Mouse (Mus musculus) stomach, embryonic 16.5 days (tissue): ENCODE results near the gene Hexdc. TPM values are rescaled to one million over a fixed set of nuclear protein-coding genes. Genes with fewer than 3 reads are reported as not detected.

Experiments
- ATAC-seq: fragments of 200-750 bp; cut with Nextera tagmentation; 2 replicates; pipeline ENCODE4 v1.8.0; 2017; ENCODE audit warnings: moderate number of reproducible peaks, moderate TSS enrichment; ENCODE audit not compliant: insufficient read depth, low FRiP score
- H3K27ac ChIP-seq: fragments of 300-500 bp; sonication (generic); 2 replicates; pipeline ENCODE4 v1.5.1; 2014; ENCODE audit warnings: low read length
- H3K27me3 ChIP-seq: fragments of 300-500 bp; sonication (generic); 2 replicates; pipeline ENCODE4 v1.6.1; 2014; ENCODE audit warnings: low read length, control low read depth, mixed read lengths; ENCODE audit not compliant: control insufficient read depth, insufficient read depth
- H3K36me3 ChIP-seq: fragments of 300-500 bp; sonication (generic); 2 replicates; pipeline ENCODE4 v1.6.1; 2014; ENCODE audit warnings: low read length; ENCODE audit not compliant: control insufficient read depth, insufficient read depth
- H3K4me1 ChIP-seq: fragments of 300-500 bp; sonication (generic); 2 replicates; pipeline ENCODE4 v1.6.1; 2014; ENCODE audit warnings: low read length, control low read depth, mixed read lengths; ENCODE audit not compliant: control insufficient read depth, insufficient read depth
- H3K4me2 ChIP-seq: fragments of 300-500 bp; sonication (generic); 2 replicates; pipeline ENCODE4 v1.6.1; 2014; ENCODE audit warnings: low read depth, low read length, mixed read lengths
- H3K4me3 ChIP-seq: fragments of 300-500 bp; sonication (generic); replicated peaks from 2 replicates; pipeline ENCODE4 v1.5.1; 2014; ENCODE audit warnings: mild to moderate bottlenecking, low read length
- H3K9ac ChIP-seq: fragments of 300-500 bp; sonication (generic); 2 replicates; pipeline ENCODE4 v1.6.1; 2014; ENCODE audit warnings: low read length
- H3K9me3 ChIP-seq: fragments of 300-500 bp; sonication (generic); replicated peaks from 2 replicates; pipeline ENCODE4 v1.6.1; 2016; ENCODE audit warnings: low read length, control low read depth; ENCODE audit not compliant: control insufficient read depth
- WGBS: fragments of 180-500 bp; shearing (Covaris S2); extraction: QIAGEN DNeasy Blood & Tissue Kit; methylation state at CpG from one replicate; pipeline ENCODE4 v1.1.7; 2014; 5-methylcytosine and 5-hydroxymethylcytosine counted together
- polyA plus RNA-seq: library from polyadenylated mRNA; unstranded; fragments of >200 nt; fragmentation: Nextera tagmentation; extraction: Ambion mirVana; gene quantifications from 2 replicates; pipeline ENCODE4 v1.2.1, GENCODE M21; 2015

Hexdc gene
- polyA plus RNA-seq, 1 experiment from 2014 or later = 9.4 TPM

- no peaks in the 10 kb centered on the region for H3K27me3 ChIP-seq
- H3K4me2 ChIP-seq = peak overlapping the region; percentile 81
- no peaks in the 10 kb centered on the region for H3K9me3 ChIP-seq
- no peak overlapping the region for H3K27ac ChIP-seq
- WGBS = 37% methylated on average over 2 of the region's 2 CpGs
- no peaks in the 10 kb centered on the region for H3K36me3 ChIP-seq
- peaks cover 15% of the 10 kb centered on the region; the same call in 1 of the 2 replicates for H3K4me1 ChIP-seq
- H3K9ac ChIP-seq = peak overlapping the region; percentile 93
- ATAC-seq = no peak
- H3K4me3 ChIP-seq = peak overlapping the region; percentile 98
Measured at GRCm38 (mm10) chr11:121261074-121261473, 56.8 kb downstream of the Hexdc start.

Other genes with a start within 250 kb of the Hexdc start
- gene Csnk1d, start 213.1 kb upstream of the Hexdc start, polyA plus RNA-seq = 104 and 114 TPM in 2 replicates
- 2.2 and 2.3 TPM in 2 replicates for gene Cd7, start 165.0 kb upstream of the Hexdc start, polyA plus RNA-seq
- gene Sectm1b, start 140.9 kb upstream of the Hexdc start, polyA plus RNA-seq = 3.1 and 5.2 TPM in 2 replicates
- 0.99 and 1.3 TPM in 2 replicates for gene Sectm1a, start 123.2 kb upstream of the Hexdc start, polyA plus RNA-seq
- gene Tex19.2, start 85.8 kb upstream of the Hexdc start, polyA plus RNA-seq = not detected in 2 replicates
- gene Tex19.1, start 58.3 kb upstream of the Hexdc start, polyA plus RNA-seq = 0.12 TPM in 1 of 2 replicates, not detected in the other
- 0.08 TPM in 1 of 2 replicates, not detected in the other for gene Uts2r, start 44.2 kb upstream of the Hexdc start, polyA plus RNA-seq
- gene Ogfod3, start 278 bp downstream of the Hexdc start, polyA plus RNA-seq = 29.4 and 30.4 TPM in 2 replicates
- 37.9 and 44.2 TPM in 2 replicates for gene Cybc1, start 24.9 kb downstream of the Hexdc start, polyA plus RNA-seq
- gene Narf, start 32.8 kb downstream of the Hexdc start, polyA plus RNA-seq = 52.8 and 65.6 TPM in 2 replicates
- gene Foxk2, start 55.6 kb downstream of the Hexdc start, polyA plus RNA-seq = 6.1 and 6.6 TPM in 2 replicates
- gene Wdr45b, start 150.0 kb downstream of the Hexdc start, polyA plus RNA-seq = 78.3 and 91.2 TPM in 2 replicates
- gene Rab40b, start 183.8 kb downstream of the Hexdc start, polyA plus RNA-seq = 6.5 and 14.2 TPM in 2 replicates
- gene Fn3krp, start 217.0 kb downstream of the Hexdc start, polyA plus RNA-seq = 8.3 and 9.4 TPM in 2 replicates
- 1.6 and 2.9 TPM in 2 replicates for gene Fn3k, start 230.5 kb downstream of the Hexdc start, polyA plus RNA-seq
- 42.2 and 44.4 TPM in 2 replicates for gene Tbcd, start 247.5 kb downstream of the Hexdc start, polyA plus RNA-seq